Mouse (Mus musculus) heart, embryonic 10.5 days (tissue): Measurements from ENCODE around the gene Olfr774. TPM values are rescaled to one million over a fixed set of nuclear protein-coding genes. Genes with fewer than 3 reads are reported as not detected.
"Not testable (repeated sequence)": the region's sequence is repeated elsewhere in the genome, so short reads cannot be mapped to it uniquely, and the experiment has no call there.

ENCODE experiments used
- DNase-seq: peaks from one replicate; pipeline ENCODE4 v3.0.0-alpha.2; 2017; ENCODE audit warnings: low spot score
- H3K27ac ChIP-seq: fragments of 300-500 bp; sonication (generic); 2 replicates; pipeline ENCODE4 v1.5.1; 2016; ENCODE audit warnings: mild to moderate bottlenecking
- H3K27me3 ChIP-seq: fragments of 300-500 bp; sonication (generic); 2 replicates; pipeline ENCODE4 v1.6.1; 2016; ENCODE audit warnings: mild to moderate bottlenecking; ENCODE audit not compliant: poor library complexity, insufficient read depth, severe bottlenecking
- H3K36me3 ChIP-seq: fragments of 300-500 bp; sonication (generic); 2 replicates; pipeline ENCODE4 v1.6.1; 2016; ENCODE audit warnings: mild to moderate bottlenecking, moderate library complexity
- H3K4me1 ChIP-seq: fragments of 300-500 bp; sonication (generic); 2 replicates; pipeline ENCODE4 v1.6.1; 2016; ENCODE audit warnings: mild to moderate bottlenecking
- H3K4me3 ChIP-seq: fragments of 300-500 bp; sonication (generic); 2 replicates; pipeline ENCODE4 v1.5.1; 2016; ENCODE audit warnings: mild to moderate bottlenecking, moderate library complexity
- H3K9me3 ChIP-seq: fragments of 300-500 bp; sonication (generic); 2 replicates; pipeline ENCODE4 v1.6.1; 2016; ENCODE audit warnings: mild to moderate bottlenecking, moderate library complexity
- WGBS: fragments of 180-500 bp; shearing (Covaris S2); methylation state at CpG from one replicate; pipeline ENCODE4 v1.1.7; 2016; 5-methylcytosine and 5-hydroxymethylcytosine counted together
- polyA plus RNA-seq: library from polyadenylated mRNA; unstranded; fragments of >200 nt; fragmentation: Nextera tagmentation; extraction: Ambion mirVana; gene quantifications from 2 replicates; pipeline ENCODE4 v1.2.1, GENCODE M21; 2016

The Olfr774 gene
- not detected in 2 replicates for polyA plus RNA-seq

DNA sequence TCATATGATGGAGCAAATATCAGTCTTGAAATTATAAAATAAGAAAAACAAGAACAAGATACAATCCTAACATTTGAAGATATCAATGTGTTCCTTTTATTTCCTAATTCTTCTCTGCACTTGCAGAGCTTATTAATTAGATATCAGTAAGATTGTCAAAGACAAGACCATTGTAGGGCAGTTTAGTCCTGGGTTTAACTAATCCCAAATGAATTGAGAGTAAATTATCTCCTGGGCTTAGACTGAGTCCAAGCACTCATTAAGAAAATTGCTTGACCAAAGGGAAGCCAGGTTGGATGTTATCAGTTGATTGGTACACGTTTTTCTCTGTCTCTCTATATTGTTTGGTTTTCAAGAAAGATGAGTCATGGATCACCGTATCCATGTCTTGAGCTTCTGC, at the start of gene Olfr774:
Olfr774 (plus strand) TSS at position 301 of the 400 bp plus-strand sequence.
- Histone ChIP-seq H3K27ac (no peak within 1 kb of the TSS), H3K36me3 (no peaks in the 10 kb centered on the region), H3K27me3 (no peaks in the 10 kb centered on the region), H3K4me1 (no peaks in the 10 kb centered on the region), H3K9me3 (no peaks in the 10 kb centered on the region), H3K4me3 (no peak within 1 kb of the TSS)
- no peak for DNase-seq
- WGBS = 66% methylated on average over 2 of the region's 2 CpGs

GRCm38 (mm10) chr10:129187319-129187718, 48.7 kb upstream of the Olfr774 start, which contains the start of gene Olfr773:
TSS of gene Olfr773 (minus strand) at chr10:129187419.
- not testable (repeated sequence) for H3K4me1 ChIP-seq, H3K27me3 ChIP-seq, H3K9me3 ChIP-seq, DNase-seq, H3K4me3 ChIP-seq, H3K27ac ChIP-seq, H3K36me3 ChIP-seq

- no peak overlapping the region for H3K27ac ChIP-seq
- no peaks in the 10 kb centered on the region for H3K4me1 ChIP-seq
- WGBS = 72% methylated on average over 1 of the region's 1 CpGs
- H3K4me3 ChIP-seq = no peak overlapping the region
- no peaks in the 10 kb centered on the region for H3K27me3 ChIP-seq
- no peaks in the 10 kb centered on the region for H3K9me3 ChIP-seq
- no peak for DNase-seq
- no peaks in the 10 kb centered on the region for H3K36me3 ChIP-seq
These were observed 5.3 kb upstream of the Olfr774 start for GRCm38 (mm10) chr10:129230737-129231136.

GRCm38 (mm10) chr10:129248112-129248511, 12.1 kb downstream of the Olfr774 start, which contains the start of gene Olfr775:
TSS of gene Olfr775 (plus strand) at chr10:129248412.
- 70% methylated on average over 3 of the region's 3 CpGs for WGBS

GRCm38 (mm10) chr10:129258827-129259226, 22.8 kb downstream of the Olfr774 start, which contains the start of gene Olfr776:
TSS of gene Olfr776 (plus strand) at chr10:129259127.
- Histone ChIP-seq H3K27ac (no peak within 1 kb of the TSS), H3K4me3 (no peak within 1 kb of the TSS), H3K4me1 (no peaks in the 10 kb centered on the region), H3K27me3 (no peaks in the 10 kb centered on the region), H3K36me3 (no peaks in the 10 kb centered on the region), H3K9me3 (no peaks in the 10 kb centered on the region)
- DNase-seq = no peak

More at GRCm38 (mm10) chr10:129248112-129248511, 12.1 kb downstream of the Olfr774 start, which contains the start of gene Olfr775:
- H3K27me3 ChIP-seq = no peaks in the 10 kb centered on the region
- no peak within 1 kb of the TSS for H3K4me3 ChIP-seq
- no peaks in the 10 kb centered on the region for H3K9me3 ChIP-seq
- H3K4me1 ChIP-seq = no peaks in the 10 kb centered on the region
- DNase-seq = no peak
- no peak within 1 kb of the TSS for H3K27ac ChIP-seq
- no peaks in the 10 kb centered on the region for H3K36me3 ChIP-seq

DNA sequence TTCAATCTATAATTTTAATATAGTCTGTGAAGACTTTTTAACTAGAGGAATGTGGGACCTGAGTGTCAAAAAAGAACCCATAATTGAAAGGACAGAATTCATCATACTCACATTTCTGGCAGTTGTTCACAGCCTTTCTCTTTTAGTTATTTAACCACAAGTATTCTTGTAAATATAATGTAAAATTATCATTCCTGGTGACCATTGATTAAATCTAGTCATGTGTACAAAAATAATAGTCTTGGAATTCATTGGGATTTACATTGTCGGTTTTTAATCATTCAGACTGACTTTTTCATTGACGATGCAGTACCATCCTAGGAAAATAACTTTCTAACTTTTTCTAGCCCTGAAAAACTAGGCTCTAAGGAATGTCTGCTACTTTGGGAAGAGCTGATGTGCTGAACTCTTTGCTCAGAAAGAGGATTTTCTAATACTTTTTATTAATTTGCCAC, 35.1 kb downstream of the Olfr774 start, which contains the start of gene Olfr777:
Olfr777 (minus strand) TSS at position 405 of the 455 bp plus-strand sequence.
- Histone ChIP-seq H3K27me3 (no peaks in the 10 kb centered on the region), H3K36me3 (no peaks in the 10 kb centered on the region), H3K9me3 (no peaks in the 10 kb centered on the region), H3K27ac (no peak within 1 kb of the TSS), H3K4me1 (no peaks in the 10 kb centered on the region), H3K4me3 (no peak within 1 kb of the TSS)
- WGBS = 93% methylated on average over 2 of the region's 2 CpGs
- no peak for DNase-seq

Other genes with a start within 250 kb of the Olfr774 start
- not detected in 2 replicates for gene Olfr9, start 246.8 kb upstream of the Olfr774 start, polyA plus RNA-seq
- gene Olfr763, start 225.4 kb upstream of the Olfr774 start, polyA plus RNA-seq = not detected in 2 replicates
- not detected in 2 replicates for gene Olfr764-ps1, start 196.3 kb upstream of the Olfr774 start, polyA plus RNA-seq
- gene Olfr765, start 186.2 kb upstream of the Olfr774 start, polyA plus RNA-seq = not detected in 2 replicates
- not detected in 2 replicates for gene Olfr766-ps1, start 167.2 kb upstream of the Olfr774 start, polyA plus RNA-seq
- not detected in 2 replicates for gene Olfr767, start 153.3 kb upstream of the Olfr774 start, polyA plus RNA-seq
- not detected in 2 replicates for gene Olfr768, start 136.8 kb upstream of the Olfr774 start, polyA plus RNA-seq
- not detected in 2 replicates for gene Olfr769, start 118.3 kb upstream of the Olfr774 start, polyA plus RNA-seq
- gene Olfr770, start 97.2 kb upstream of the Olfr774 start, polyA plus RNA-seq = not detected in 2 replicates
- gene Olfr771, start 71.5 kb upstream of the Olfr774 start, polyA plus RNA-seq = not detected in 2 replicates
- gene Olfr772, start 58.3 kb upstream of the Olfr774 start, polyA plus RNA-seq = not detected in 2 replicates
- gene Olfr773, start 48.8 kb upstream of the Olfr774 start, polyA plus RNA-seq = not detected in 2 replicates
- not detected in 2 replicates for gene Olfr775, start 12.2 kb downstream of the Olfr774 start, polyA plus RNA-seq
- gene Olfr776, start 22.9 kb downstream of the Olfr774 start, polyA plus RNA-seq = not detected in 2 replicates
- not detected in 2 replicates for gene Olfr777, start 35.3 kb downstream of the Olfr774 start, polyA plus RNA-seq
- not detected in 2 replicates for gene Olfr780, start 81.9 kb downstream of the Olfr774 start, polyA plus RNA-seq
- gene Olfr781, start 92.7 kb downstream of the Olfr774 start, polyA plus RNA-seq = not detected in 2 replicates
- not detected in 2 replicates for gene Olfr782, start 112.6 kb downstream of the Olfr774 start, polyA plus RNA-seq
- gene Olfr784, start 147.9 kb downstream of the Olfr774 start, polyA plus RNA-seq = 0.05 TPM in 1 of 2 replicates, not detected in the other
- gene Olfr785, start 169.2 kb downstream of the Olfr774 start, polyA plus RNA-seq = not detected in 2 replicates
- gene Olfr786, start 191.1 kb downstream of the Olfr774 start, polyA plus RNA-seq = not detected in 2 replicates
- not detected in 2 replicates for gene Olfr787, start 225.7 kb downstream of the Olfr774 start, polyA plus RNA-seq
- gene Olfr788, start 234.8 kb downstream of the Olfr774 start, polyA plus RNA-seq = not detected in 2 replicates
- not detected in 2 replicates for gene Olfr789, start 248.5 kb downstream of the Olfr774 start, polyA plus RNA-seq